Mouse (Mus musculus) thymus, postnatal 14 days (tissue): Measurements from ENCODE around the gene Camk2g.

Experiments
- DNase-seq: peaks from one replicate; pipeline ENCODE4 v3.0.0; 2021

The Camk2g gene

DNA sequence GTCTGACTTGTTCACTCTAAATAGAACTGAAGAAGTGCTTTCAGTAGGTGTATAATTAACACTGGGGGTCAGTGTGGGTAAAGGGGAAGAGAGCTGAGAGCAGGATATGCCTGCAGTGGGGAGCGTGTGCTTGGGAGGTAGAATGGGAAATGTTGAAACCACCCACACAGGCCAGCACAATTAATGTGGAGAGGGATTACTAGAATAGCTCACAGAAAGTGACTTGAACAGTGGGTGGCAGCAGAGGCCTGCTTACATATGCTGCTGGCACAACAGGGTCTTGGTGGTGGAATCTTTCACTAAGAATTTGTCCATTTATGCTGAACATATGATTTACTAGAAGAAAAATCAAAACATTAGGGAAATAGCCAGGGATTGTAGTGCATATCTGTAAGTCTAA lies 96.9 kb downstream of the Camk2g start:
- peak; percentile 64 for DNase-seq

- DNase-seq = no peak
Measured at GRCm38 (mm10) chr14:20695761-20696520, 97.9 kb downstream of the Camk2g start.

GRCm38 (mm10) chr14:20694884-20695760 lies 98.8 kb downstream of the Camk2g start, which contains the start of gene Fut11:
Gene Fut11 (plus strand): TSS chr14:20694968.
- DNase-seq = peak; percentile 82

GRCm38 (mm10) chr14:20694185-20694883 lies 99.6 kb downstream of the Camk2g start:
- no peak for DNase-seq

DNA sequence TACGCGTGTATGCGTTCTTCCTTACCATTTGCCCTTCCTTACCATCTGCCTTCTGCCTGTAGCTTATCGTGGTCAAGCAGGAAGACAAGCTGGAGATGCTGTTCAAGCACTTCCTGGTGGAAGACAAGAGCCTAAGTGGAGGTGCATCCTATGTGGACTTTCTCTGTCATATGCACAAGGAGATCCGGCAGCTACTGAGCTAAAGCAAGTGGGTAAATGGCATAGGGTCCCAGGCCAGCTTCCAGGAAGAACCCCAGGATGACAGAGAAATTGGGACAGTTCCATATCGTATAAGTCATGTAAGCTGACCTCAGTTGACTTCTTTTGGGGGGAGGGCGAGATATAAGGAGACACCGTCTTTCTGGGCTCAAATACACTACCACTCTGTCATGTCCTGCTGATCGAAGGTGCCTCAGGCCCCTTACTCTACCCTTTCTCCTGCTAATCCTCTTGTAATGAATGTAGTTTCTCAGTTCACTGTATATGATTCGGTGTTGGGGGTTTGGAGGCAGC lies 100.2 kb downstream of the Camk2g start:
- DNase-seq = no peak

DNA sequence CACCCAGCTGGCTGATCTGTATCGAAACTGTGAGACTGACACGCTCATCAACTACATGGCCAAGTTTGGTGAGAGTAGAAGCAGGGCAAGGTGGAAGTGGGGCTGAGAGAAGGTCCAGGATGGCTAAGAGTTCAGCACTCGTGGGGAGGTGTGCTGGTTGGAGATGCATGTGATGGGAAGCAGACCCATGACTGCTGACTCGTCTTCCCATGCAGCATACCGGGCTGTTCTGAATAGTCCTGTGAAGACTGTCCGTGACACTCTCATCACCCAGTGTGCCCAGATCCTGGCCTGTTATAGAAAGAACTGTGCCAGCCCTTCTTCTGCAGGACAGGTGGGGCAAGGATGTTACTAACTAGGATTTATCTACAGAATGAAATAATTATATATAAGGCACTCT lies 102.1 kb downstream of the Camk2g start:
- no peak for DNase-seq

DNA sequence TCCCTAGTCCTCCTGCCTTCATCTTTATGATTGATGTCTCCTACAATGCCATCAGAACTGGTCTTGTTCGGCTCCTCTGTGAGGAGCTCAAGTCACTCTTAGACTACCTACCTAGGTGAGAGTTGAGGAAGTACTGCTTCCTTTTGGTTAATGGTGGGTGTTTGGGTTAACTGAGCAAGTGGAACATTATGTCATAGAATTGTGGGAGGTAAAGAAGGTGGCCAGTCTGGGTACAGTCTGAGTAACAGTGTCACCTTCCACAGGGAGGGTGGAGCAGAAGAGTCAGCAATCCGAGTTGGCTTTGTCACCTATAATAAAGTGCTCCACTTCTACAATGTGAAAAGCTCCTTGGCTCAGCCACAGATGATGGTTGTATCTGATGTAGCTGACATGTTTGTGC lies 104.9 kb downstream of the Camk2g start:
- DNase-seq = no peak

DNA sequence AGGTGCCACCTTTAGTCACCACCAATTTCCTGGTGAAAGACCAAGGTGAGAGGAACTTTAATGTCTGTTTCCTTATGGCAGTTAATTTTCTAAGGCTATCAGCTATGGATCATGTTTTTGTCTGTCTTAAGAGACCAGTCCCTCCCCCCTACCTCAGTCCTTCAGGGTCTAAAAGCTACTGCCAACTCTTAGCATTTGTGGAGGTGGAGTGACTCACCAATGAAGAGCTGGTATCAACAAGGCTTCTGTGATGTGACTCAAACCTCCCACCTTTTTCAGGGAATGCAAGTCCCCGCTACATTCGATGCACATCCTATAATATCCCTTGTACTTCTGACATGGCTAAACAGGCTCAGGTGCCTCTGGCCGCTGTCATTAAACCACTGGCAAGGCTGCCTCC lies 107.3 kb downstream of the Camk2g start:
- no peak for DNase-seq
